Mouse (Mus musculus) spleen, postnatal 0 days (tissue): ENCODE measurements around the gene Gm266. TPM values are rescaled to one million over a fixed set of nuclear protein-coding genes. Genes with fewer than 3 reads are reported as not detected.

ENCODE experiments used
- polyA plus RNA-seq: library from polyadenylated mRNA; unstranded; fragments of >200 nt; fragmentation: Nextera tagmentation; extraction: Ambion mirVana; gene quantifications from 2 replicates; pipeline ENCODE4 v1.2.1, GENCODE M21; 2015

The Gm266 gene
- polyA plus RNA-seq: 1.7 and 4.0 TPM in 2 replicates

DNA sequence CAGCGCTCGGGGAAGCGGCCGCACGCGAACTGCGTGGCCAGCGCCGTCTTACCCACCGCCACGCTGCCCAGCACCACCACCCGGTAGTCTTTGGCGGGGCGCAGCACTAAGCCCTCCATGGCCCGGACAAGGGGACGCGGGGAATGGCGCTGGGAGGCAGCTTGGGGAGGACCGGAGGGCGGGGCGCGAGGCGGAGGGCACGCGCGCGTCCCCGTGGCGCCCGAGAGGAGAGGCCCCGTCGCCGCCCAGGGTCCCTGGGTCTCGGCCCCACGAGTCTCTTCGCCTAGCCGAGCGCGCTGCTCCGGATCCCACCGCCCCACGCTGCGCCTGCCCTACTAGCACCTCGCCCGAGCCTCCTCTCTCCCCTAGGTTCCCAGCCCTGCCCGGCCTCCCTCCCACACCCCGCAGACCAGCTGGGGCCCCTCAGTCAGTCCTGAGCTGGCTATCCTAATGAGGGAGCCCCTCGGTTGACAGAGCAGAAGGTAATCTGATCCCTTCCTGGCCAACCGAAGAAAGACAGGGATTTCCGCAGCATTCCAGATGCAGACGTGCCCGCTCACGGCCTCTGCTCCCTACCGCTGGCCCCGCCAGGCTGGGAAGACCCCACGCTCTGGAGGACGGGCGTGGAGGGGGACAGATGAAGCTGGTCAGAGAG is at the start of gene Gm266:
TSS of gene Gm266 (minus strand) at position 172 of the 655 bp plus-strand sequence.

DNA sequence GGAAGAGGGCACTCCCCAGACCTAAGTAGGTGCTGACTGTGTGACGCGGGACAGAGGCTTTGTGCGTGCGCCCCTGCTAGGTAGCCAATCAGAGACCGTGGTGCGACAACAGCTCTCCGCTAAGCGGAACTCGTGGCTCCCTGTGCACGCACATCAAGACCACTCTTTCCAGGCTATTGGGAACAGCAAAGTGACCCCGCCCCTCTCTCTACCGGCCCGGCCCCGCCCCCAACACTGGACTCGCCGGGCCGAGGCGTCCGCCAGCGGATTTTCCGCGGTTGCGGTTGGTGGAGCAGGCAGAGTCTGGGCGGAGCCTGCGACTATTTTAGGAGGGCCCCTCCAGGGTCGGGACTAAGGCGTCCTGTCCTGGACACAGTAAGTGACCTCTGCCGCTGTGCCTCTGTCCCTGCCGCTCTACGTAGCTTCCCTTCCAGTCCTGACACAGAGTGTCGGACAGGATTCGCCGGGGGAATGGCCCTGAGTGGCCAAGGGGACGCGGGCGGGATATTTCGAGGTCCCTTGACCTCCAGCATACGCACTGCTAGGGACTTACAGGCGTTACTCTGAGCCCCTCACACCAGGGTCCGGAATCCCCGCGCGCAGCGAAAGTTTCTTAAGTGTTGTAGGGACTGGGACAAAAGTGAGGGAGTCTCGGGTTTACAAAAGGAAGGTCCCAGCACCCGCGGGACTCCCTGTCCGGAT is 43.2 kb downstream of the Gm266 start, which contains the start of gene Tnfaip2:
TSS of gene Tnfaip2 (plus strand) at position 161 of the 702 bp plus-strand sequence.

Other genes starting within 250 kb of the Gm266 start
- 0.46 TPM in 1 of 2 replicates, not detected in the other for gene Amn, start 214.7 kb downstream of the Gm266 start, polyA plus RNA-seq
- 8.7 and 10.6 TPM in 2 replicates for gene Cdc42bpb, start 108.1 kb downstream of the Gm266 start, polyA plus RNA-seq
- gene Lbhd2, start 79.0 kb downstream of the Gm266 start, polyA plus RNA-seq: 0.95 and 1.4 TPM in 2 replicates
- 8.8 and 10.7 TPM in 2 replicates for gene Exoc3l4, start 68.8 kb downstream of the Gm266 start, polyA plus RNA-seq
- gene Tnfaip2, start 43.4 kb downstream of the Gm266 start, polyA plus RNA-seq: 175 and 180 TPM in 2 replicates
- 549 and 600 TPM in 2 replicates for gene Eif5, start 52.2 kb upstream of the Gm266 start, polyA plus RNA-seq
- 26.0 and 28.7 TPM in 2 replicates for gene Mark3, start 88.7 kb upstream of the Gm266 start, polyA plus RNA-seq
- gene Ckb, start 186.5 kb upstream of the Gm266 start, polyA plus RNA-seq: 58.0 and 73.0 TPM in 2 replicates
- gene Trmt61a, start 192.3 kb upstream of the Gm266 start, polyA plus RNA-seq: 7.6 and 7.9 TPM in 2 replicates
- 21.1 and 26.2 TPM in 2 replicates for gene Bag5, start 227.4 kb upstream of the Gm266 start, polyA plus RNA-seq
- gene Apopt1, start 227.4 kb upstream of the Gm266 start, polyA plus RNA-seq: 32.3 and 38.4 TPM in 2 replicates